Mouse (Mus musculus) cerebellum, adult 2 months (tissue): ENCODE measurements around the gene Dennd5b.

Experiments used
- CTCF ChIP-seq: fragments of 200-500 bp; IDR thresholded peaks from 2 replicates; pipeline ENCODE4 v1.5.1; 2011; ENCODE audit warnings: low read depth, mild to moderate bottlenecking, control low read depth, low read length, moderate library complexity, borderline replicate concordance; ENCODE audit not compliant: insufficient read depth
- POLR2A ChIP-seq: fragments of 200-500 bp; IDR thresholded peaks from 2 replicates; pipeline ENCODE4 v1.6.1; 2011; ENCODE audit warnings: low read length, control low read depth, borderline replicate concordance; ENCODE audit not compliant: insufficient read depth

GRCm38 (mm10) chr6:149040099-149040498, 61.4 kb downstream of the Dennd5b start:
- TF ChIP-seq POLR2A (no peak), CTCF (no peak)
